In genomic region chr4:48278757-48279497, GRCm38 (mm10) we compare ENCODE assay signal across 8 mouse cellular contexts. TPM values are rescaled to one million over a fixed set of nuclear protein-coding genes. Genes with fewer than 3 reads are reported as not detected.
DNase-seq lines count a peak whose midpoint lies in the region; ATAC-seq lines count a peak whose summit lies in the region.

No protein-coding gene starts in this region.

- H3K27ac ChIP-seq in kidney, embryonic 16.5 days (ENCODE audit: low read length) = peak overlapping the region; percentile 81
- H3K27ac ChIP-seq in stomach, embryonic 16.5 days (ENCODE audit: low read length) = peak overlapping the region; percentile 85

- DNase-seq in layer of hippocampus, adult 11-12 months (ENCODE audit: low spot score) = peak; percentile 24
- DNase-seq in layer of hippocampus, adult 9-10 months (ENCODE audit: low spot score) = no peak
- peak; percentile 9 for DNase-seq in WW6 (ENCODE audit: low read depth, low spot score)
- peak; percentile 27 for DNase-seq in lung, postnatal 10 days
- DNase-seq in spleen, adult 12 weeks (ENCODE audit: low spot score) = no peak

- peak; percentile 20 for ATAC-seq in erythroid progenitor cell, adult 5-6 weeks (replicated peaks; ENCODE audit: low FRiP score, poor library complexity, severe bottlenecking)
- ATAC-seq in kidney, embryonic 16.5 days (ENCODE audit: low FRiP score, low TSS enrichment) = no peak
- ATAC-seq in stomach, embryonic 16.5 days (ENCODE audit: insufficient read depth, low FRiP score) = no peak; the same call in 1 of the 2 replicates

- peaks cover 3% of the 10 kb centered on the region; the same call in 1 of the 2 replicates for H3K36me3 ChIP-seq in kidney, embryonic 16.5 days (ENCODE audit: insufficient read depth, low read length)
- H3K36me3 ChIP-seq in stomach, embryonic 16.5 days (ENCODE audit: control insufficient read depth, insufficient read depth, low read length) = no peaks in the 10 kb centered on the region

- peak overlapping the region; percentile 95 for H3K4me3 ChIP-seq in kidney, embryonic 16.5 days (ENCODE audit: low read length)
- peak overlapping the region; percentile 96 for H3K4me3 ChIP-seq in stomach, embryonic 16.5 days (replicated peaks; ENCODE audit: low read length)

- WGBS in kidney, embryonic 16.5 days = under 1% methylated on average over 34 of the region's 34 CpGs
- under 1% methylated on average over 34 of the region's 34 CpGs for WGBS in stomach, embryonic 16.5 days

- peak overlapping the region; percentile 95 for H3K9ac ChIP-seq in kidney, embryonic 16.5 days (replicated peaks; ENCODE audit: low read length)
- H3K9ac ChIP-seq in stomach, embryonic 16.5 days (ENCODE audit: low read length) = peak overlapping the region; percentile 95

- no peaks in the 10 kb centered on the region for H3K9me3 ChIP-seq in kidney, embryonic 16.5 days (ENCODE audit: low read length)
- no peaks in the 10 kb centered on the region for H3K9me3 ChIP-seq in stomach, embryonic 16.5 days (replicated peaks; ENCODE audit: control insufficient read depth, low read length)

- H3K27me3 ChIP-seq in kidney, embryonic 16.5 days (ENCODE audit: insufficient read depth, low read length) = no peaks in the 10 kb centered on the region
- H3K27me3 ChIP-seq in stomach, embryonic 16.5 days (ENCODE audit: control insufficient read depth, insufficient read depth, low read length) = no peaks in the 10 kb centered on the region

- peaks cover 10% of the 10 kb centered on the region for H3K4me1 ChIP-seq in kidney, embryonic 16.5 days (ENCODE audit: insufficient read depth, low read length)
- peaks cover 8% of the 10 kb centered on the region for H3K4me1 ChIP-seq in stomach, embryonic 16.5 days (ENCODE audit: control insufficient read depth, insufficient read depth, low read length)

- H3K4me2 ChIP-seq in kidney, embryonic 16.5 days (replicated peaks; ENCODE audit: low read depth, low read length) = peak overlapping the region; percentile 83
- peak overlapping the region; percentile 72 for H3K4me2 ChIP-seq in stomach, embryonic 16.5 days (ENCODE audit: low read depth, low read length)

RNA-seq across cellular contexts. Expression of gene Erp44, which starts 0.4 kb away (rescaled TPM):
- 22.0 and 43.6 TPM in 2 replicates for total RNA-seq in erythroid progenitor cell, adult 5-6 weeks (2015; ENCODE audit: low replicate concordance)
- 38.0 and 38.1 TPM in 2 replicates for total RNA-seq in erythroid progenitor cell, adult 5-6 weeks (2017; ENCODE audit: low replicate concordance)
- 103 and 106 TPM in 2 replicates for polyA plus RNA-seq in kidney, embryonic 16.5 days (2015; fragmentation: Nextera tagmentation; extraction: Ambion mirVana)
- 120 and 125 TPM in 2 replicates for polyA plus RNA-seq in stomach, embryonic 16.5 days (2015; fragmentation: Nextera tagmentation; extraction: Ambion mirVana)

RNA-seq across cellular contexts. Expression of gene Invs, which starts 0.6 kb away (rescaled TPM):
- 0.72 and 2.1 TPM in 2 replicates for total RNA-seq in erythroid progenitor cell, adult 5-6 weeks (2015; ENCODE audit: low replicate concordance)
- 0.98 and 2.7 TPM in 2 replicates for total RNA-seq in erythroid progenitor cell, adult 5-6 weeks (2017; ENCODE audit: low replicate concordance)
- polyA plus RNA-seq in kidney, embryonic 16.5 days (2015; fragmentation: Nextera tagmentation; extraction: Ambion mirVana) = 10.1 and 13.9 TPM in 2 replicates
- polyA plus RNA-seq in stomach, embryonic 16.5 days (2015; fragmentation: Nextera tagmentation; extraction: Ambion mirVana) = 9.2 and 10.2 TPM in 2 replicates

Comparison
In these comparisons a context has a peak if more than half of its experiments do, and no peak if none do; other contexts are left out.
1. DNase-seq: peak in layer of hippocampus, adult 11-12 months (single experiment), WW6 (single experiment) and lung, postnatal 10 days (single experiment); none in layer of hippocampus, adult 9-10 months (single experiment) and spleen, adult 12 weeks (single experiment).